Mouse (Mus musculus): Measurements from ENCODE around the gene 4930519P11Rik.

Gene 4930519P11Rik

DNA sequence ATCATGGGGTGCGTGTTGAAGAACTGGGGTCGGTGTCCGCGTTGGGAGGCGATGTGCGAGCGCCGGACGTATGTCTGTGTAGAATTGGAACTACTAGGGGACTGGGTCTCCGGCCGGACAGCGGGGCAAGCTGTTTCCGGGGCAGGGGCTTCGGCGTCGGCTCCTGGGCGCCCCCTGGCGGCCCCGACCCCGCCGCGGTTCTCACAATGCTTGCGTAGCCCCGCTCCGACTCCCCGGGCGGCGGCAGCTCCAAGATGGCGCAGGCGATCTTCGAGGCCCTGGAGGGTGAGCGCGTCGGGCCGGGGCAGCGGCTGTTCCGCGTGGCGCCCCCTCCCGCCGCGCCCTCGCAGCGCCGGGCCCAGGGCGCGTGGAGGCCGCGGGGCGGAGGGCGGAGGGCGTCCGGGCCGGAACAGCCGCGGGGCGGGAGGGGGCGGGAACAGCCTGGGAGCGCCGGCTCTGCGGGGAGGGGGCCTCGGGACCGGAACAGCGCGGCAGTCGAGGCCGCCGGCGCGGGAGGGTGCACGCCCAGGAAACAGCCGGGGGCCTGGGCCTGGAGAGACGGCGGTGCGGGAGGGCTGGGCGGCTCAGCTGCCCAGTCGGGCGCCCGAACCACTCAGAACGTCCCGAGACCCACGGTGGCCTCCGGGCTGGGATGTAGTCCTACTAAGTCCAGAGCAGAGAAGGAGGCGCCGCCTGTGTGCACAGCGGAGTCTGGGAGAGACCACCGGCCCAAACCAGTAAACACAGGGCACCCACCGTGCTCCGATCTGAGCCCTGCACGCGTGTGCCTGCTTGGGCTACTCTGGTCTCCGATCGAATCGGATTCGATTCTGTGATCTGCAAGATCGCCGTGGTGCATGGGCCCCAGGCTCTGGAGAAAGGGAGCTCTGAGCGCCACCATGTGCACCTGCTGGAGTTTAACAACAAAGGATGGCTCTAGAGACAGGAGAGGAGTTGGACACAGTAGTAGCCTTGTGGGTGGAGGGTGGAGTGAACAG, at the start of gene 4930519P11Rik, which contains the start of gene Zfp341:
Gene 4930519P11Rik, minus strand, starts transcription at position 320 of the 998 bp plus-strand sequence.
Gene Zfp341, plus strand, starts transcription at position 180 of the 998 bp plus-strand sequence.
- DNase-seq: peak; percentile 88

DNA sequence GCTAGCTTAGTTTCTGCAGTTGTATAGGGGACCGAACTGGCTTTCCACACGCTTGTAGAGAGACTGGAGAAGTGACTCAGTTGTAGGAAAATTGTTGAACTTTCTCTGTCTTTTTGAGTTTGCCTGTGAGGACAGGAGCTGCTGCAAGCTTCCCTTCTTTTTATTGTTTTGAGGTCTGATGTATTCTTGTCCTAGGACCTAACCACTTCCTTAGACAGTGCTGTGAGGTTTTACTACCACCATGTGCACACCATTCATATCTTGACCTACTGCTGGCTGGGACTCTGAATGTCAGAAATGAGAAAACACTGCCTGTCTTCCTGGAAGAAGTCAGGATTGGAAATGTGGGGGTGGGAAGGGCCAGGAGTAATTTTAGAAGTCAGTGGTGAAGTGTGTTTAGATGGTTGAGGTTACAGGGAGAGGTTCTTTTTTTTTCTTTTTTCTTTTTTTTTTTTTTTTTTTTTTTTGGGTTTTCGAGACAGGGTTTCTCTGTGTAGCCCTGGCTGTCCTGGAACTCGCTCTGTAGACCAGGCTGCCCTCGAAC, 46.4 kb upstream of the 4930519P11Rik start:
- no peak for DNase-seq

DNA sequence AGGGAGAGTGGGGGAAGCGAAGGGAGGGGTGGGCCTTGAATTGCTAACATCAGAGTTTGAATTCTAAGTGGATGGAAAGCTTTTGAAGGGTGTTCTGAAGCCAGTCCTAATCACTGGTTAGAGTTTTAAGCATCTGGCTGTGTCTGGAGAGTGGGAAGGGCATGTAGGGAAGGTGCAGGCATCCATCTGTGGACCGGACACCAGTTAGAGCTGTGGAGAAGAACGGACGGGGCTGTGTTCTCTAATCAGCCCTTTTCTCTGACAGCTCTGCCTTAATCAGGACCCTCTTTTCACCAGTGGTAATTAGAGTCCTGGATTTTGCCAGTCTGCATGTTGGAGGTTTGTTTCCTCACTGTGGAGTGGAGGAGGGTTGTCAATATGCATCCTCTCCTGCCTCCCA, 45.8 kb upstream of the 4930519P11Rik start:
- no peak for DNase-seq

DNA sequence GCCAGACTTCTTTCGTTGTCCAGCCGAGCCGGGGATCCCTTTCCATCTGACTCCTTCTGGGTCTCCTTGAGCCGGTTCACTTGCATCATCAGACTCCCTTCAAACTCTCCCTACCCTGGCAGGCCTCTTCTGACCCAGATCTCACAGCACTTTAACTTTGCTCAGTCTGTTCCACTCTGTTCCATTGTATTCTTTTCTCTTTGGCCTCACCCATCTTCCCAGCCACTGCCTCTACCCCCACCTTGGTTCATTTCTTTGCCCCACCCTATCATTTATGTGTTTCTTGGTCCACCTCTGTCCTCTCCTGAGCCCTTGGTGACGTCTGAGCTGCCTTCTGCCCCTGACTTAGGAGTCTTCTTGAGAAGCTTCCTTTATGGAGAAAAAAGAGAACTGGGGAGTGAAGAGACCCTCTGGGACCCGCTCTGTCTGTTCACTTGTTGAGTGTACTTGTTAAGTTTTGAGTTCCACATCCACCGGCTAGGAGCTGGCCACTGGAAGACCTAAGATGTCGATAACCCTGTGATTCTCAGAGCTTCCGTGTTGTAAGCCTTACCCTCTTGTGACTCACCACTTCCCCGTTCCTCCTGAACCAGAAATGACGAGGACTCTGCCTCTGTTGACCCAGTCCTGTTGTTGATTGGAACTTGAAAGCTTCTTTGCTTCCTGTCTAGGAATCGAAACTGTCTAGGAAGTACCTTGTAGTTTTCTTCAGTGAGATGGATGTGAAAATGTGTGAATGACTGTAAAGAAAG, 44.4 kb upstream of the 4930519P11Rik start:
- peak; percentile 57 for DNase-seq

DNA sequence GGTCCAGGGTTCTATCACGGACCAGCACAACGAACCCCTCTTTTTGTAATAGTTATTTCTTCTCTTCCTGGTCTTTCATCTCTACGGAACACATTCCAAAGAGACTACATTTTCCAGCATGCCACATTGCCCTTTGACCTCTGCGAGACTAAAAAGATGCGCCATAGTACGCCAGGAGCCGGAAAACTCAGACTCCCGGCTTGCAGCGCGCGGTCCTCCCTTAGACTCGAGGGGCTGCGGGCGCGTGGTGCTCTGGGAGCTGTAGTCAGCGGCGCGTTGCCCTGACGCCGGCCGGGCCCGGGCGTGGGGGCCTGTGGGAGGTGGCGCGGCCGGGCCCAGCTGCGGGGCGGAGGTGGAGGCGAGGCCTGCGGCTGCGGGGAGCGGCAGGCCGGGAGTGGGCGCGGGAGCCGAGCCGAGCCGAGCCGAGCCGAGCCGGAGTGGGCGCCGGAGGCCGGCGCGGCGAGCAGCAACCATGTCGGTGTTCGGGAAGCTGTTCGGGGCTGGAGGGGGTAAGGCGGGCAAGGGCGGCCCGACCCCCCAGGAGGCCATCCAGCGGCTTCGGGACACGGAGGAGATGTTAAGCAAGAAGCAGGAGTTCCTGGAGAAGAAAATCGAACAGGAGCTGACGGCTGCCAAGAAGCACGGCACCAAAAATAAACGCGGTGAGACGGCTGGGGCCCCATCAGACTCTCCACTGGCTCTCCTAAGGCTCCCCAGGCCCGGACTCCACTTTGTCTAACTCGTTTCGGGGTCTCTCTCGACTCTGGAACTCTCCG, 43.7 kb upstream of the 4930519P11Rik start:
- peak; percentile 98 for DNase-seq

DNA sequence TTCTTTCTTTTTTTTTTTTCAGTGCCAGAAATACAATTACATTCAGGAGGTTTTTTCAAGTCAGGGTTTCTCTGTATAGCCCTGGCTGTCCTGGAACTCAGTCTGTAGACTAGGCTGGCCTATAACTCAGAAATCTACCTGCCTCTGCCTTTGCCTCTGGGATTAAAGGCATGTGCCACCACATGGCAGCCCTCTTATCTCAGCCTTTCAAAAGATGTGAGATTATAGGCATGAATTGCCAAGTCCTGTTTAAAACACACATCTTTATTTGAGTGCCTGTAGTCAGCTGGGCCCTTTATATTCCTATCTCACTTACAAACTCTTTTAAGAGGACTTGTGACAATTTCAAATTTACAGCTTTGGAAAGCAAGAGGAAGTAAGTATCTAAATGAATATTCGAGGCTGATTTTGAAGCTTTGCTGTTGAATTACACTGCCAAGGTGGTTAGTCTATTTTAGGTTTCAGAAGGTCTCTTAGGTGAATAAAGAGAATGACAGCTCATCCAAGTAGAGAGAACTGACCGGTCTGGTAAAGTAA, 42.7 kb upstream of the 4930519P11Rik start:
- DNase-seq: no peak

DNA sequence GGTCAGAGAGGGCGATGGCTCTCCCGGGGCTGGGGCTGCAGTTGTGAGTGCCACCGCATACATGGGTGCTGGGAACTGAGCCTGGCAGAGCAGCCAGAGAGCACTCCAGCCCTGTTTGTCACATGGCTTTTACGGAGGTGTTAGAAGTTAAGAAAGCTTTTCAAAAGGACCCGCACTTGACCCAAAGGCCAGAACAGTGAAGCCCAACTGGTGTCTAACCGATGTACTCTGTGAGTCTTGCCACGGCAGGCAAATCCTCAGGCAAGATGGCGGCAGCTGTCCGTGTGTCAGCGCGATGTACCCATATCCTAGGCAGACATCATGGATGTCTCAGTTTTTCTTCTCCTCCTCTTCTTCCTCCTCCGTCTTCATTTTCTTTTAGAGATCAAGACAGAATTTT, 41.7 kb upstream of the 4930519P11Rik start:
- no peak for DNase-seq

DNA sequence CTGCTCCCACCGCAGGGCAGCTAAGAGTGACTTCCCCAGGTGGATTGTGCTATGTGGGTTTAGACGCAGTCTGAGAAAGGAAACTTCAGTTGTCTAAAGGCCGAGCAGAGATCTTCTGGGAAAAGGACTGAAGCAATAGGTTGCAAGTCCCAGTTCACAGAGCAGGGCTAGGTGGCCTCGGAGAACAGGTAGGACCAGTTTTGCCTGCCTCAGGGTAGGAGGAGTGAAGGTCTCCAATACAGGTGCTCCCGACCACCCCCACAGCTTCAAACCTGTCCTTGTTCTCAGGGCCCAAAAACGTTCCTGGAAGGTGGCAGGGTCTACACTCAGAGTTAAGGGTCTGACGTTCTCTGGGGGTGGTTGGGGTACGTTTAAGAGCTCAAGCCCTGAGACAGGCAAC, 38.1 kb upstream of the 4930519P11Rik start, which contains the start of gene Chmp4b:
Gene Chmp4b, plus strand, starts transcription at position 343 of the 400 bp plus-strand sequence.
- DNase-seq: no peak

DNA sequence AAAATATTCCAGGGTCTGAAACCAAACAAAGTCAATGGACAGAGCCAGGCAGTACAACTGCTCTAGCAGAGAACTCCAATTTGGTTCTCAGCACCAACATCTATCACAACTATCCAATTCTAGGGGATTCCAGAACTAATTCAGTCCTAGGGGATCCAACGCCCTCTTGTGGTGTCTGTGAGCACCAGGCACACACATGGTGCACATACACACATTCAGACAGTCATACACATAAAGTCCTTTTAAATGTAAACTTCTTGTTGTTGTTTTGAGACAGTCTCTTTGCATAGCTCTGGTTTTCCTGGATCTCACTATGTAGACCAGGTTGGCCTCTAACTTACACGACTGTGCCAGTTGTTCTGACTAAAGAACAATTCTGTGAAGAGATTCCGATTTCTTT, 37.2 kb upstream of the 4930519P11Rik start:
- no peak for DNase-seq

DNA sequence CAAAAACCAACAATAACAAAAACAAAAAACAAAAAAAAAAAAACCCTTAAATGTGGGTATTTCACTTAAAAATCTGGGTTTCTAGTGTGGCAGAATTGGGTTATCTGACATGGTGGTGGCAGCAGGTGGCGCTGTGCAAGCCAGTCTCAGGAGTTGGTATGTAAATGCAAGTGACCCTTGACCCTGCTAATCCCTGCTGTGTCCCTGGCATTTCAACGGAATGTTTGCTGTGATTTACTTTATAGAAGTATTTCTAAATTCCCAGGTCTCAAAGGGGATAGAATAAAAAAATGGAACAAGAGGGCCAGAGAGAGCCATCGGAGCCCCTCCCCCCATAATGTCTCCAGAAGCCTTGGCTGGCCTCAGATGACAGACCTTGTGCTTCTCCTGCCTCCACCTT, 34.8 kb upstream of the 4930519P11Rik start:
- DNase-seq: no peak

DNA sequence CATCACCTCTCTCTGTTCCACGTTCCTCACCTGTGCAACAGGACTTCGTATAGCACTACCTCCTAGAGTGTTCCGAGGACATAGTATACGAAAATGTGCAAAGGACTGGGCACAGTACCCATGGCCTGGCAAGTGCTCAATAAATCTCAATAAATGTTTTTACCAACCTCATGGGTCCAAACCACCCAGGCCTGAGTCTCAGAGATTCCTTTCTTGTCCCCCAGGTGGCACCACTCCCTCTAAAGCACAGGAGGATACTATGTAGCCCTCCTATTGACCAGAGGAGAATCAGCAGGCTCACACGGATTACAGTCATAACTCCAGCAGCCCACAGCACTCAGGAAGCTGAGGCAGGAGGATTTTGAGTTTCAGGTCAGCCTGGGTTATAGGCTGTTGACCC, 33.4 kb upstream of the 4930519P11Rik start:
- DNase-seq: peak; percentile 47

DNA sequence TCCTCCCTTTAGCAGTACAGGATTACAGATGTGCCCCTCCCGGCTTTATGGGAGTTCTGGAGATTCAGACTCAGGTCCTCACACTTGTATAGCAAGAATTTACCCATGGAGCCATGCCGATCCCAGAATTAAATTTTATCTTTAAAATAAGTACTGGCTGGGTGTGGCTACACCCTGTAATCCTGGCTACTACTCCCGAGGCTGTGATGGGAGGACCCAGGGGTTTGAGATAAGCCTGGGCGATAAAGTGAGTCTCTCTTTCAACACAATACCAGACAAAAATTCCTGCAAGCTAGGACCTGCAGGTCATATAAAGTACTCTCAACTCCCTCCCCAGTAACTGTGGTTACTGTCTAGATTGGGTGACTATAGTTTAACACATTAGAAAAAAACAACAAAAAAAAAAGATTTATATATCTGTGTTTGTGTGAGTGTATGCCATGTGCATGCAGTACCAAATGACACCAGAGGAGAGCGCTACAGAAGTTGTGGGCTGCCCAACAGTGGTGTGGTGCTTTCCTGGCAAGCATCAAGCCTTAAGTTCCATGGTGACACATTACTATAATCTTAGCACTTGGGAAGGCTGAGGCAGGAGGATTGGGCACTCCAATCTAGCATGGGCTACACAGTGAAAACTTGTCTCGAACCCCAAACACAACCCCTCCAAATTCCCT, 29.6 kb upstream of the 4930519P11Rik start:
- no peak for DNase-seq

DNA sequence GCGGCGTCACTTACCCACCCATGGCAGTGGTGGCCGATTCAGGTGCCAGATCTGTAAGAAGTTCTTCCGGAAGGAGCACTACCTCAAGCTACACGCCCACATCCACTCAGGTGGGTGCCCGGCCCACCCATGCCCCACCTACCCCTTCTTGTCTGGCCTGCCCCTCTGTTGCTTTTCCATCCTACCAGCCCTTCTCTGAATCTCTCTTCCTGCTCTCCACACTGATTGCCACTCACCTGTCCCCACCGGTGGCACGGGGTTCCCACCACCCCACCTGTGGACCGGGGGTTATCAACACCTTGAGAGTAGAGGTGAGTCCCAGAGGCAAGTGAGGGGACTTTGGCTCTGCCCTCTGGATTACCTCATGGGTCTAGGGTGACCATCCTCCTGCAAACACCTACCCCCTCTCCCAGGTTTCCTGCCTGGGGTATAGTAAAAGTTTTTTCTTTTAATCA, 28.8 kb upstream of the 4930519P11Rik start:
- no peak for DNase-seq

DNA sequence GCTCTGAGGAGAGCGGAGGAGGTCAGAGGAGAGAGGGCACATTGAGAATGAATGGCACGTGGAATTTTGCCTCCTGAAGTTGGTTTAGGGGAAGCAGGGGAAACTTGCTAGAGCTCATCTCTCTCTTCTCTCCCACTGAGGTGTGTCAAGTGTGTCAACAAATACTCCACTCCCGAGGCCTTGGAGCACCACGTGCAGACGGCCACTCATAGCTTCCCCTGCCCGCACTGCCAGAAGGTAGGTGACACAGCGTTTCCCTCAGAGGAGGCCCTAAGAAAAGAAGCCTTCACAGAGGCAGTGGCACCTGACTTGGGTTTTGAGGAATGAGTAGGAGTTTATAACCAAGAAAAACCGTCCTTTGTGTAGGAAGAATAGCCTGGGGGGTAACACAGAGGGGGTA, 27.9 kb upstream of the 4930519P11Rik start:
- DNase-seq: no peak

DNA sequence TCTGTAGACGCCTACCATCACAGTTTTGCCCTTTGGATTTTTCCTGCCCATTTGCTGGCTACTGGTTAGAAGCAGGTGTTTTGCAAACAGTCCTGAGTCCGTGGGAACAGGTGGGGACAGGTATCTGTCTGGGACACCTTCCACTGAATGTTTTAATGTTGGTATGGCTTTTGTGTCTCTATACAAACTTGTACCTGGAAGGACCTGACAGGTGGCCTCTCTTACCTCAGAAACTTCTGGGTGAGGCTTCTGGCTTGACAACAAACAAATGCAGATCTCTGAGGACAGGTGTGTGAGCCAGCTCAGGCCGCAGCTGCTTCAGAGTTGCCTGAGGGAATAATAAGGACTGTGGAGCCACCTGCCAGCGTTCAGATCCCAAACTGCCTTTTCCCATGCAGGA, 25.9 kb upstream of the 4930519P11Rik start:
- DNase-seq: no peak

DNA sequence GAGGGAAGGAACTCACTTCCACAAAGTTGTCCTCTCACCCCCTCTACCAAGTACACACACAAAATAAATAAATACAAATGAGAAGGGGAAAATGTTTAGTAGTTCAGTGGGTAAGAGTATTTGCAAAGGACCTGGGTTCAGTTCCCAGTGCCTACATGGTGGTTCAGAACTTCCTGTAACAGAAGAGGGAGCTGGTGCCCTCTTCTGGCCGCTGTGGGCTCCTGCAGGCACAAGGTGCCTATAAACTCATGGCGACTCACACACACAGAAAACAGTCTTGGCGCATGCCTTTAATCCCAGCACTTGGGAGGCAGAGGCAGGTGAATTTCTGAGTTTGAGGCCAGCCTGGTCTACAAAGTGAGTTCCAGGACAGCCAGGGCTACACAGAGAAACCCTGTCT, 25.3 kb upstream of the 4930519P11Rik start:
- DNase-seq: no peak

DNA sequence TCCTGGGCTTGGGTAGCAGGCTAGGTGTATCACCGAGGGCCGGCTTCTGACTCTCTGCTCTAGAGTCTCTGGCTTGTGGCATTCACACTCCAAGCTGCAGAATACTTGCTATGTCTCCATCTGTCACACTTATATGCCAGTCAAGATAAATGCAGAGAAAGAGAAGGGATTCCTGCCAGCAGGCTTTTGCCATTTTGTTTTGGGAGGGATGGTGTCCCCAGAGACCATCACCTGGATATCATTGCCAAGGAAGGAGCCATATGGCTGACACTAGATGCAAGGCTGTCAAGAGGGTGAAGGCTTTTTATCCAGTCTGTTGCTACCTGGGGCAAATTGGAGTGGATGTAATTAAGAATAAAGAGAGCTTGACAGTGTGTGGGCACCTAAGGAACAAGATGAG, 22.6 kb upstream of the 4930519P11Rik start:
- peak; percentile 50 for DNase-seq

DNA sequence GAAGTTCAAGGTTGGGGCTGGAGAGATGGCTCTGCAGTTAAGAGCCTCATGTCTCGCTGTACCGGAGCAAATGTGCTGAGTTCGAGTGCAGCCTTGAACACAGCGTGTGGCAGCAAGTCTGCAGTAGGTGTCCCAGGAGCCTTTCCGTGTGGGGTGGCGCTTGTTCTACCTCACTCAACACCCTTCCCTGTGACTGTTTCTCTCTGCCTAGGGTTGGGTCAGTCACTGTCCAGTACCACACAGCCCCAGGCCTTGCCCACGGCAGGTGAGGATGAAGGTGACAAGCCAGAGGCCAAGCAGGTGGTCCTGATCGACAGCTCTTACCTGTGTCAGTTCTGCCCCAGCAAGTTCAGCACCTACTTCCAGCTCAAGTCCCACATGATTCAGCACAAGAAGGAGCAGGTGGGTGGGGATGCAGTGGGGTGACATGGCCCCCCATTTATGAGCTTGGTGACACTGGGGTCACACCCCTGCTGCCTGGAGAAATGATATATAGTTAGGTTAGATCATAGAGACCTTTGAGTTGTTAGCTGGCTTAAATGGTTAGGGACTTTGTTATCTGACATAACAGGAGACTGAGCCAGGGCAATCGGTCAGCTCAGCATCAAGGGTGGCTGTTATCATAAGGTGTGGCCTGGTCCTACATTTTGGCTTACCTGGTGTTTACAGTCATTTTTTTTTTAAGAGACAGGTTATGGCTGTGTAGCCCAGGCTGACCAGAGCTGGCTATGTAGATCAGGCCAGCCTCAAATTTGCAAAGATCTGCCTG, 20.8 kb upstream of the 4930519P11Rik start:
- no peak for DNase-seq

DNA sequence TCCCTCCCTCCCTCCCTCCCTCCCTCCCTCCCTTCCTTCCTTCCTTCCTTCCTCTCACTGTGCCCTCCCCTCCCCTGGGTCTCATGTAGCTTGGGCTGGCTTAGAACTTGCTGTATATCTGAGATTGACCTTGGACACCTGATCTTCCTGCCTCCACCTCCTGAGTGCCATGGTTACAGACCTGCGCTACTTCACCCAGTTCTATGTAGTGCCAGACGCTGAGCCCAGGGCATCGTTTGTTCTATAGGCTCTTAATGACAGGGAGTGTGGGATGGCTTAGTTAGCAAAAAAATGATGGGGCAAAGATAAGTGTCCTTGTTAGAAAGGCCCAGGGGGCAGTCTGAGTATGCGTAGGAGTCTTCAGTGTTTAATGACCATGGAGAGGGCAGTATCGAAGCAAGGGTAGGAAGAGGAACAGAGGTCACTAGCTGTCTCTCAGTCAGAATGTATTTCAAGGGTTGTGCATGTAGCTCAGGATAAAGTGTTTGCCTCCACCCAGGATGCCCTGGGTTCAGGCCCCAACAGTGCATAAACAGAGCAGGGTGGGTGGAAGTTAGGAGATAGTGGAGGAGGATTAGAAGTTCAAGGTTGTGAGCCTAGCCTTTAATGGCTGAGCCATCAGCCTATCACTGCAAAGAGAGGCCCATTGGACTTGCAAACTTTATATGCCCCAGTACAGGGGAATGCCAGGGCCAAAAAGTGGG, 20.0 kb upstream of the 4930519P11Rik start:
- no peak for DNase-seq

DNA sequence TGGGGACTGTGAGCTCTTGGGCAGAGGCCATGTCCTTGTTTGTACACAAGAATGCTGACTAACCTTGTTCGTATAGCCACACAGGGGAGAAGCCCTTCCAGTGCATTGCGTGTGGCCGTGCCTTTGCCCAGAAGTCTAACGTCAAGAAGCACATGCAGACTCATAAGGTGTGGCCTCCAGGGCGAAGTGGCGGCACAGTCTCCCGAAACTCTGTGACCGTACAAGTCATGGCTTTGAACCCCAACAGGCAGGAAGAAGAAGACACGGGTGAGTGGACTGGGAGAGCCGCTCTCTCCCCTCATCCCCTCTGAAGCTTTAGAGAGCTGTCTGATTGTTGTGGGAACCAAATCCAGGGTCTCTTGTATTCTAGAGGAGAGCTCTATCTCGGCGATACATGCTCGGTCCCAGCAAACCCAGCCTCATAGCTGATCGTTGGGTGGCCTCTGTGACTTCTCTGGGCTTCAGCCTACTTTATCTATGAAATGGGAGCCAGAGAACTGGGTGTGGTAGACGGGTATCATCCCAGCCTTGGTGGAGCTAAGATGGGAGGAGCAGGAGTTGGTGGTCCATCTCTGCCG, 19.1 kb upstream of the 4930519P11Rik start:
- no peak for DNase-seq
